Mouse (Mus musculus) erythroblast, adult 5-6 weeks (primary cell): ENCODE results near the gene Rab14. TPM values are rescaled to one million over a fixed set of nuclear protein-coding genes. Genes with fewer than 3 reads are reported as not detected.
A peak's percentile ranks its signal among the peaks of the same experiment; 100 is the strongest.

ENCODE experiments used
- ATAC-seq: replicated peaks from 2 replicates; pipeline ENCODE4 v1.8.0; 2016; ENCODE audit warnings: moderate number of reproducible peaks, mild to moderate bottlenecking, moderate TSS enrichment, inconsistent platforms; ENCODE audit not compliant: poor library complexity, low FRiP score, severe bottlenecking
- total RNA-seq, 2 experiments: library from RNA; stranded (forward) in 1 of 2; stranded (reverse) in 1 of 2; fragments of 150-400 nt in 1 of 2; fragments of 200-764, 138-1000 nt in 1 of 2; gene quantifications; 2 replicates each; pipeline versions ENCODE4 v1.2.3 to v1.2.4; 2015 to 2017; ENCODE audit warnings: low replicate concordance in 2 of 2

The Rab14 gene
- 58.4 and 62.1 TPM in 2 replicates for total RNA-seq (2015; ENCODE audit: low replicate concordance)
- total RNA-seq (2017; ENCODE audit: low replicate concordance) = 61.2 and 131 TPM in 2 replicates

- ATAC-seq = peak; percentile 94
These were observed at the start of gene Rab14 for GRCm38 (mm10) chr2:35200898-35201668. TSS of gene Rab14 (minus strand) at chr2:35201120.

DNA sequence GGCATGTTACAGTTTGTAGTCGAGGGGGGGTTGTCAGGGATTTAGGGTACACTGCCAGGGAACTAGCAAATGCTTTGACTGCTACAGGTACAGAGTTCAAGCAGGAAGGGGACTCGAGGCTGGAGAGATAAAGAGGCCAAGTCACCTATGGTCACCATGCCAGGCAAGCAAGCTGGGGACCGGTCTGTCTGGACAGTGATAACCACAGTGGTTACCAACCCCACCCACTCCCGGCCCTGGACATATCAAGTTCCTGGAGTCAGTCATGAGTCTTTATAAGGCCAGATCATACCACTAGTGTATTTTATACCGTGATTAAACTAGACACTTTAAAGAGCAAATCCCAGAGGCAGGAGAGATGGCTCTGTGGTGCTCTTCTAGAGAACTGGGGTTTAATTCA is 46.8 kb upstream of the Rab14 start:
- ATAC-seq = no peak

DNA sequence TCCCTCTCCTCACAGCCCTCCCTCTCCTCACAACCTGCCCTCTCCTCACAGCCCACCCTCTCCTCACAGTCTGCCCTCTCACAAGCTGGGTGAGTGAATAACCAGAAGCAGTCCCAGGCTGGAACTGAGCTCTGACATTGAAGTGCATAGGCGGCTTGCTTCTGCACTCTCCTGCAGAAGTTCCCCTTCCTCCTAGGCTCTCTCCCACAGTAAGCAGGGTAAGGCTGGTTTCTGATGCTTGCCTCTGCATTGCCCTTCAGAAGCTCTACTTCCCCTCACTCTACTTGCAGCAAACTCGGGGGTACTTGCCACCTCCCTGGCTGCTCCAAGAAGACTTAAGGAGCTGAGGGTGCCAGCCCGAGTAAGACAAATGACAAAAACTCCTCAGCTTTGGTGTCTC is 43.3 kb upstream of the Rab14 start:
- ATAC-seq = no peak

- no peak for ATAC-seq
These were observed 34.1 kb upstream of the Rab14 start for GRCm38 (mm10) chr2:35235021-35235420.

GRCm38 (mm10) chr2:35233898-35234297 is 33.0 kb upstream of the Rab14 start:
- ATAC-seq = no peak

DNA sequence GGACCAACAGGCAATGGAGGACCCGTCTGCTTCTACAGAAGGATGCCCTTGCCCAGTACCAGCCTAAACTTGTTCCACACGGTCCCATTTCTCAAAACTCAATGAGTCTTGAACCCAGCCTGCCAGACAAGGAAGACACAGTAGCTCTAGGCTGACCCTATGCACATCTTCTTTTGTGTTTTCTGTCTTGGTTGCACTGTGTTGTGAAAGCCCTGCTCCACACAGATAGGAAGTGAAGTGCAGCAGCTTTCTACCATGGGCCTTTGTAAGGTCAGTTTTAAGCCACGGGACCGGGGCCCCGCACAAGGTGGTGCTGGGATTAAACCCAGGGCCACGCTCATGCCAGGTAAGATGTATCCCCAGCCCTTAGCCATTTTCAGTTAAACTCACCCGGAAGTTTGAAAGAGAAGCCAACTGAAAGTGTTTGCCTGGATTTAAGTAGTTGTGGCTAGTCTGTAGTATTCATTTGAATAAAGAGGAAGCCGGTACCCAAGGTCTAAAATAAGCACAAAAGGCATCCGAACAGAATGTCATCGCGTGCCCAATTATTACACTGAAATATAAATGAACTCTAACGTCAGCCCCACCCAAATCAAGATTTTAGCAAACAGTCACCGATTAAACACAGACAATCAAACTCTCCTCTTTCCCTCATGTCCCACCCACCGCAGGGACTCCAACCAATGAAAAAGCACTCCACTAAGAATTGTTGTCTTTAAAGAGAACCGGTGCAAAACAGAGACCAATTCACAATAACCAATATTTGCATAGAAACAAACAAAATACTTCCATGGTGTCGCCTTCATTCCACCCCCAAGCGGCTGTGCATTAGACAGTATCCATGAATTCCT is 31.9 kb upstream of the Rab14 start:
- no peak for ATAC-seq

GRCm38 (mm10) chr2:35231871-35232270 is 31.0 kb upstream of the Rab14 start:
- ATAC-seq = no peak

- ATAC-seq = no peak
These were observed 29.3 kb upstream of the Rab14 start for GRCm38 (mm10) chr2:35230215-35230614.

DNA sequence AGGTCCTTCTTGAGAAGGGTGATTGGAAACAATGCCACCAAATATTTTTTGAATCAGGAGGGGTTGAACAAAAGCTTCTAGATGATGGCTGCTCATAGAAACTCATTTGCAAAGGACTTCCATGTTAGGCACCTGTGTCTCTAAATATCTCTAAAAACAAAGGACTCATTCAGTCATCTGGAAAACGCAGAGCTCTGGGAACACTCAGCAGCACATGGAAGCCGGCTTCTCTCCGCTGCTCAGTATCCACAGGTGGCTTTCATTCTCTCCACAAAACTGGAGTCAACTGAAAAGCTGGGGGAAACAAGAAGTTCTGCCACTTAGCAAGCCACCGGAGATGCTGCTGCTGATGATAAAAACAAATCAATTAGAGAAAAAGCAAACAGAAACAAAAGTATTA is 27.2 kb upstream of the Rab14 start:
- no peak for ATAC-seq

GRCm38 (mm10) chr2:35224285-35224684 is 23.4 kb upstream of the Rab14 start:
- ATAC-seq = no peak

DNA sequence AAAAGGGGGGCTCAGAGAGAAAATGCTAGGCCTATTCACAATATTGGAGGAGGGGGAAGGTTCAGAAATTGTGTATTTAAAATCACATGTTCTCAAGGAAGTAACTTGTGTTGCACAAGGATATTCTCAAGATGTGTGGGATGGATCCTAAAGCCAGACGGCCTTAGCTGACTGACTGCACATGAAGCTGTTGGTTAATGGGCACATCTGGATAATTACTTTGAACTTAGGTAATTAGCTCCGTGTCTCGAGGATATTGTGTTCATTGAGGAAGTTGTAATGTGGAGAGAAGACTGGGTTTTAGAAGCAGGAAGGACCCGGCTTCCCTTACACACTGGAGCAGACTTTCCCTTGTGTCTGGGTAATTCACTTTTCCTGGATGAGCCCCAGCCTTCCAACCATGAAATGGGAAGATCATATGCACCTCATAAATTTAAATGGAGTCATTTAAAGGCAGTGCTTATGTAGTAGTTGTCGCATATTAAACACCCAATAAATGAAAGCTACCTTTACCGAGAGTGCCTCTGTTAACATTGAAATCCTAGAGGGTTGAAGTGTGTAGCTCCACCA is 22.0 kb upstream of the Rab14 start:
- no peak for ATAC-seq

DNA sequence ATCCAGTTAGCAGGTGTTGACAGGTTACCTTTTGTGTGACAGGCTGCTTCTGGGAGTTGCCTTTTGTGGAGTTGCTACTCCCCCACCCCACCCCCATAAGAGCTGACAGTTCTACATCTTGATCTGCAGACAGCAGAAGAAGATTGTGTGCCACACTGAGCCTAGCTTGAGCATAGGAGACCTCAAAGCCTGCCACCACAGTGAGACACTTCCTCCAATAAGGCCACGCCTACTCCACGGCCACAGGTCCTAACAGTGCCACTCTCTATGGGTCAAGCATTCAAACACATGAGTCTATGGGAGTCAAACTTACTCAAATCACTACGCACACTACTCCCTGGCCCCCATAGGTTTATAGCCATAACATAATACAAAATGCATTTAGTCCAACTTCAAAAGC is 17.8 kb upstream of the Rab14 start:
- no peak for ATAC-seq

GRCm38 (mm10) chr2:35216701-35217100 is 15.8 kb upstream of the Rab14 start:
- ATAC-seq = no peak

DNA sequence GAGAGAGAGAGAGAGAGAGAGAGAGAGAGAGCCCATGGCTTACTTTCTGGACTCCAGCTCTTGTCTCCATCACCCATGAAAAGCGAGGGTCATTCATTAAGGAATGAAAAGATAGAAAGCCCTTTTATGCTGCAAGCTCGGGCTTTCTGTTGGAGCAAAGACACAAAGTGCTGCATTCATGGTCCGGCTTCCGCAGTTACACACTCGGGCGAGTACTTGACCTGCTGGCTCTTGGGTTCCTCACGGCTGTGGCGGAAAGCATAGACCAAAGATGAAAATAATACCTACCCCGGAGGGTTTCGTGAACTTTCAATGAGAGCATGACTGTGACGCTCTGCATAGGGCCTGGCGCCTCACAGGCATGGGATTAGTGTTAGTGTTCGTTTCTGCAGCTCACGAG is 14.4 kb upstream of the Rab14 start:
- no peak for ATAC-seq

- ATAC-seq = peak; percentile 85
These were observed 14.0 kb upstream of the Rab14 start for GRCm38 (mm10) chr2:35214881-35215358.

DNA sequence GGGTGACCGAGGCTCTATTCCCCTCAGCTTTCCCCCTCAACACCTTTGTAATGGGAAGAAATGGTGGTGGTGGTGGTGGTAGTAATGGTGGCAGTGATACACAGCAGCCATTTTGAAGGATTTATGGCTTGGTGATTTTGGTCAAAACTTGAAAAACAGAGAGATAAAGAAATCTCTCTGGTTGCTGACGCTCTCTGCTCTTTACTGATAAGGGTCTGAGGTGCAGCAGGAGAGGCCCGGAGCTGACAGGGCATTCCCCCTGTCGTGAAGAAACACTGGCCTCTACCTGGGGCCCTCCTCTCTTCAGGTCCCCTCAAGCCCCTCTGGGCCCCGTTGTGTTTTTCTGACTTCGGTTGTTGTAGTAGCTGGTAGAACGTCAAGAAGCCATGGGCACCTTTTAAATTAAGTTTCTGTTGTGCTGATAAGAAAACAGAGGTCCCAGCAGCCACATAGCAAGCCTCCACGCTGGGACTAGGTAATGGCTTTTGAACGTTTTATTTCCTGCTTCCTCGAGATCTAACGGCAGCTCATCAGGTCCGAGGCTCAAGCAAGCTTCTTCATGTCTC is 12.5 kb upstream of the Rab14 start:
- no peak for ATAC-seq

- ATAC-seq = no peak
These were observed 10.8 kb upstream of the Rab14 start for GRCm38 (mm10) chr2:35211681-35212080.

DNA sequence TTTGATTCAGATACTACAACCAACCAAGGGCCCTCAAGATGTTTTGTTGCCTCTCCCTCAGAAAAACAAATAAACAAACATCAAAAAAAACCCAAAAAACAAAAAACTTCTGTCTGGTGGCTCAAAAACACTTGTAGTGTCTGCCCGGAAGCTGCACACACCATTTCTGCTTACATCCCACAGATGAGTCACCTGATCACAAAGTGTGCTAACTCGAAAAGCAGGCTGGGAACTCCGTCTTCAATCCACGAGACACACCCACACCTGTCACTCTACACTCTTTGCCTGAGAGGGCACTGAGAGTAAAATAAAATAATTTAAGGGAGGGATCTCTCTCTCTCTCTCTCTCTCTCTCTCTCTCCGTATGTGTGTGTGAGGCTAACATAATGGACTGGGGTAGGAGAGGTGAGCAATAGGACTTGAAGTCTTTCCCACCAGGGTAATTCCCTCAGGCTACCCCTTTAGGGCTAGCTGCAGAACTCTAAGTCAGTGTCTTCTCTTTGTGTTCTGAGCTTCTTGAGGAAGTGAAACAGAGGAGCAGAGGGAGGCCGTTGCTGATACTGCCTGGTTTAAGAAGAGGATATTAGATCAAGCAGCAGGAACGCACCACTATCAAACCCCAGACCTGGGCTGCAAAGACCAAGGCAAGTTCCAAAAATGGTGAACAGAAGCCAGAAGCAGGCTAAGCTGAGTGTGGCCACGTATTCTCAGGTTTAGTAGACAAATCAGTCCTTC is 8.2 kb upstream of the Rab14 start:
- ATAC-seq = no peak

- no peak for ATAC-seq
These were observed 7.1 kb upstream of the Rab14 start for GRCm38 (mm10) chr2:35208054-35208453.

DNA sequence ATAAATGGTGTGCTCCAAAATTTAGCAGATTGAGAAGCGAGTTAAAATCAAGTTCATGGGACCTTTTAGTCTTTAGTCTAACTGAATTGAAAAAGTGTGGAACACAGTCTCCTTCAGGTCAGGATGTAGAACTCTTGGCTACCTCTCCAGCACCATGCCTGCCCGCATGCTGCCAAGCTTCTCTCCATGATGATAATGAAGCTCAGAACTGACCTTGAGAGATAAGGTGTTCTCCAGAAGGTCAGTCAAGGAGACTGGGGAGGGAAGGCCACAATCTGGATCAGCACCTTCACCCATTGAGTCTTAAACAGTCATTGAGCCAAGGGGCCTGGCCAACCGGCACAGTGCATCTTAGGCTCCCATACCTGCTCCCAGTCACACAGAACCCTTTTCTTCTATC is 5.8 kb upstream of the Rab14 start:
- ATAC-seq = no peak
